Mouse (Mus musculus): ENCODE results near the gene Spint3. TPM values are rescaled to one million over a fixed set of nuclear protein-coding genes. Genes with fewer than 3 reads are reported as not detected.

Spint3 gene
- polyA plus RNA-seq, 1 experiment from 2014 or later, result not detected

DNA sequence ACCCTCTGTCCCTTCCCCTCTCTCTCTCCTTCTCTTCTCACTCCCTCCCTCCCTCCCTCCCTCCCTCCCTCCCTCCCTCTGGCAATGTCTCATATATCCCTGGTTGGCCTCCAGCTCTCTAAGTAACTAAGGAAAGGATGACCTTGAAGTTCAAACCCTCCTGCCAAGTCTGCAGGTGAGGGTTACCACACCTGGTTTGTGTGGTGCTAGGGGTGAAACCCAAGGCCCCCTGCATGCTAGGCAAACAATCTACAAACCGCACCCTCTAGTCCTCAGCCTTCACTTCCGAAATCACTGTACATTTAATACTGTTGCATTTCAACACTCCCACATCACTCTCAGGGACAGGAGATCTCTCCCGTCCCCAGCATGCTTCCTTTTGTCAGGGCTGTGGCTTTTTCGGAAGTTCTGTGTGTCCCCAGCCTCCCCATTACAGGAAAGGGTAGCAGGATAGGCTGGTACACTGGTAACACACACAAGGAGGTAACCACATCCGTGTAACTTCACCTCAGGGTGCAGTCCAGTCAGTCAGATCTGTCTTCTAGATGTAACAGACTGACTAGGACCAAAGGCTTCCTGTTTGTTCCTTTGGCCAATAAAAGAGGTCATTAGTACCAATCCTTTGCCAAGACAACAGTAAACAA is 28.7 kb downstream of the Spint3 start:
- 50% methylated on average over 5 of the region's 5 CpGs for WGBS
- Histone ChIP-seq H3K4me1 (replicated peaks) (peaks cover 3% of the 10 kb centered on the region), H3K4me3 (no peak overlapping the region), H3K27ac (no peak overlapping the region), H3K27me3 (ENCODE audit: insufficient read depth, poor library complexity, severe bottlenecking) (no peaks in the 10 kb centered on the region), H3K9me3 (no peaks in the 10 kb centered on the region), H3K36me3 (no peaks in the 10 kb centered on the region)
- DNase-seq (ENCODE audit: low spot score), result no peak

DNA sequence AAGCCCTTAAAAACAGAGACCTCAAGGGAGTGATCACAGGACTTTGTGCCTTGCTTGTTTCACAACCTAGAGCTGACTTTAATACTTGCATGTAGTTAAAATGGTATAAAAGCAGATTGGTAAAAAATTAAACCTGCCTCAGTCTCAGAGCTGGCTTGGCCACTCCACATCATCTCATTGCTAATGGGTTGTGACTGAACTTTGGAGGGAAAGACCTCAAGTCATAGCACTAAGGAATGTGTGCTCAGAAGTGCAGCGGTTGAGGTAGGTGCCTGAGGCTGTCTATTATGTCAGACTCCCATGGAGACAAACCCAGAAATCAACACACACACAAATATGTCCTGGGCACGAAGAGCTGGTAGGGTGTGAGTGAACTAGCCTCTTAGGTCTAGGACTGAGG is 29.5 kb downstream of the Spint3 start:
- 70% methylated on average over 2 of the region's 2 CpGs for WGBS
- Histone ChIP-seq H3K27ac (no peak overlapping the region), H3K27me3 (ENCODE audit: insufficient read depth, poor library complexity, severe bottlenecking) (no peaks in the 10 kb centered on the region), H3K4me3 (no peak overlapping the region), H3K9me3 (no peaks in the 10 kb centered on the region), H3K36me3 (no peaks in the 10 kb centered on the region), H3K4me1 (replicated peaks) (no peaks in the 10 kb centered on the region; the same call in 1 of the 2 replicates)
- DNase-seq (ENCODE audit: low spot score), result no peak

DNA sequence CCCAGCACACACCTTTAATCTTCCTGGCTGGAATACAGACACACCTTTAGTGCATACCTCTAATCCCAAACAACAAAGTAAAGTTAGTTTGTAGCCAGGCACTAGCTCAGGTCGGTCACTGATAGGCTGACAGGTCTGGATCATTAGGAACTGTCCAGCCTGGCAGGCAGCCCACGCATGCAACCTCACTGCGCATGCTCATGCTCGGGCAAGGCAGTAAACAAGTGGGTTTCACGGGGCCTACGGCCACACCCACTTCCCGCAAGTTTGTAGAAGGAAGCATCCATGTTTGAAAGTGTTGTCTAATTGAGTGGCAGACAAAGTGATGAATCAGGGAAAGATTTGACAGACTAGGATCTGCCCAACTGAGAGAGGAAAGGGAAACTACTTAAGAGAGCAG is 30.7 kb downstream of the Spint3 start:
- H3K36me3 ChIP-seq, result no peaks in the 10 kb centered on the region
- no peak overlapping the region for H3K4me3 ChIP-seq
- H3K27me3 ChIP-seq (ENCODE audit: insufficient read depth, poor library complexity, severe bottlenecking), result no peaks in the 10 kb centered on the region
- 90% methylated on average over 7 of the region's 7 CpGs for WGBS
- no peak for DNase-seq (ENCODE audit: low spot score)
- no peaks in the 10 kb centered on the region for H3K9me3 ChIP-seq
- no peaks in the 10 kb centered on the region; the same call in 1 of the 2 replicates for H3K4me1 ChIP-seq (replicated peaks)
- no peak overlapping the region for H3K27ac ChIP-seq

DNA sequence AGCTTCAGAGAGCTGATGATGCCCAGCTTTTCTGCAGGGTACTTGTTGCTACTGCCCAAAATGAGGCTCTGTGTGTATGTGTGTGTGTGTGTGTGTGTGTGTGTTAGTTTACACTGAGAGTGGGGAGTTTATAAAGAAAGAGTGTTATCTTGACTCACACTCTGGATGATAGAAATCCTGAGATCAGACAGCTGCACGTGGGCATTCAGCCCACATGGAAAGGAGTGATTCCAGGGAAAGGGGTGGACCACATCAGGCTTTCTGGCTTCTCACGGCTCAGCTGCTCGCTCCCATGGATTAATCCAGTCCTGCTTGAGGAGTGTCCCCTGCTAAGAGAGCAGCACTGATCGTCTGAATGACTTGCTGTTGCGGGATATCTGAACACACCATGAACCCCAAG is 31.1 kb downstream of the Spint3 start:
- 79% methylated on average over 5 of the region's 5 CpGs for WGBS
- no peak overlapping the region for H3K27ac ChIP-seq
- no peaks in the 10 kb centered on the region; the same call in 1 of the 2 replicates for H3K4me1 ChIP-seq (replicated peaks)
- H3K4me3 ChIP-seq, result no peak overlapping the region
- no peaks in the 10 kb centered on the region for H3K27me3 ChIP-seq (ENCODE audit: insufficient read depth, poor library complexity, severe bottlenecking)
- no peaks in the 10 kb centered on the region for H3K9me3 ChIP-seq
- H3K36me3 ChIP-seq, result no peaks in the 10 kb centered on the region
- no peak for DNase-seq (ENCODE audit: low spot score)

DNA sequence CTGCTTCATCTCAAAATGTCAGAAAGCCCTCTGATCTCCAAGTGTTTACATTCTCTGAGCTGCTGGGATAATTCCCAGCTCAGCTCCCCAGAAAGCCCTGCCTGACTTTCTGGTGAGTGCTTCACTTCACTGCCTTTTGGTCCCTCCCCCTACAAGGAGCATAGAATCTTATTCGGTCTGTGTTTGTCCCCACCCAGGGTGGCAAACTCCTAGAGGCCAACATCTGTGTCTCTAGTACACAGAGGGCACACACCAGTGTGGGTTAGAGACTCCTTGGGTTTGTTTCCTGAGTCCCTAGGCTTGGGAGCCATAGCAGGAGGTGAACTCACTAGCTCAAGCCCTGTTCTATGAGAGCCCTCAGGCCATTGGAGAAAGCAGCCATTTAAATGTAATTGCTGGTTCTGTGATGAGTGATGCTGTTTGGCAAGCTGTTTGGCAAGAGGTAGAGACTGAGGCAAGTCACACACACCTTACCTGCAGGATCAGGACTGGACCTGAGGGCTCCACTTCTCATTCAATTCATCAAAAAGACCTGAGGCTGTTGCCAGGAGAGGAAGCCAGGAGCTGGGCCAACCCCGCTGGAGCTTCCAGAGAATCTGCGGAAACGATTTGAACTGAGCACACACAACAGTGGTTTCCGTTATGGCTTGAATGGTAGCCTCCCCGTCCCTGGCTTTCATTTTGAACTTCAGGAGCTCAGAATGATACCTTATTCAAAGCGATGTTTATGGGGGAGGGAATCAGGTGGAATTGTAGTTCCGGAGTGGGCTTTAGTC is 32.4 kb downstream of the Spint3 start:
- no peak for DNase-seq (ENCODE audit: low spot score)
- no peaks in the 10 kb centered on the region for H3K36me3 ChIP-seq
- no peaks in the 10 kb centered on the region; the same call in 1 of the 2 replicates for H3K4me1 ChIP-seq (replicated peaks)
- H3K4me3 ChIP-seq, result no peak overlapping the region
- no peaks in the 10 kb centered on the region for H3K27me3 ChIP-seq (ENCODE audit: insufficient read depth, poor library complexity, severe bottlenecking)
- WGBS, result 49% methylated on average over 8 of the region's 8 CpGs
- H3K9me3 ChIP-seq, result no peaks in the 10 kb centered on the region
- H3K27ac ChIP-seq, result no peak overlapping the region

DNA sequence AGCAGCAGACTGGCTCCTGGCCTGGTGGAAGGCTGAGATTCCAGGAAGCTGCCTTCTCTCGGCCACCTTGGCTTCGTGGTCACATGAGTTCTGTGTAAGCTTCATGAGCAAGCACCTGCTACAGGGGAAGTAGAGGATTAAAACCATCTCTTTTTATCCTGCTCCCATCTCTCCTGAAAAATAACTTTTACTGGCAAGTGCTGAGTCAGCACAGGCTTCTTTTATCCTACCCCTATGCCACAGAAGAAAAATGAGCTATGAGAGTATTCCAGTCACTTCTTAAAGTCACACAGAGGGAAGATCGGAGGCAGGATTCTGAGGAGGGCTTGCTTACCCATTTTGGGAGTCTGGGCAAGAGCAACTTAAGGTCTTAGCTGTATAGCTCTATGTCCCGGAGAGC is 36.3 kb downstream of the Spint3 start:
- H3K27me3 ChIP-seq (ENCODE audit: insufficient read depth, poor library complexity, severe bottlenecking), result no peaks in the 10 kb centered on the region
- WGBS, result 86% methylated on average over 4 of the region's 4 CpGs
- no peak for DNase-seq (ENCODE audit: low spot score)
- no peaks in the 10 kb centered on the region for H3K9me3 ChIP-seq
- H3K4me3 ChIP-seq, result no peak overlapping the region
- H3K36me3 ChIP-seq, result no peaks in the 10 kb centered on the region
- H3K27ac ChIP-seq, result no peak overlapping the region
- no peaks in the 10 kb centered on the region; the same call in 1 of the 2 replicates for H3K4me1 ChIP-seq (replicated peaks)

DNA sequence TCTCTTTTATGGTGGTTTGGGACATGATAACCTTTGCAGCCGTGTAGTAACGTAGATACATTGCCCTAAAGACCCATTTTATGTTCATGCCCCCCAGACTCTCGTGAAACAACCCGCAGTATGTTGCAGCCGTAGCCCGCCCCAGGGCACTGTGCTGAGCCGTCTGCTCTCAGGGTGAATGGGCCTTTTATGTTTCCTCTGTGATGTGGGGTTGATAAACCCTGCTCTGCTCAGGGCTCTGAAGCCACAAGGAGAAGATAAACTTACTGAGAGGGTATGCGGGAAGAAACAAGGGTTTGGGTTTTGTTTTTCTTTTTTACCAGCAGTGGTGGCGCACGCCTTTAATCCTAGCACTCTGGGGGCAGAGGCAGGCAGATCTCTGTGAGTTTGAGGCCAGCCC is 38.9 kb downstream of the Spint3 start:
- no peaks in the 10 kb centered on the region for H3K36me3 ChIP-seq
- H3K27me3 ChIP-seq (ENCODE audit: insufficient read depth, poor library complexity, severe bottlenecking), result no peaks in the 10 kb centered on the region
- no peaks in the 10 kb centered on the region for H3K4me1 ChIP-seq (replicated peaks)
- H3K27ac ChIP-seq, result no peak overlapping the region
- no peaks in the 10 kb centered on the region for H3K9me3 ChIP-seq
- no peak for DNase-seq (ENCODE audit: low spot score)
- H3K4me3 ChIP-seq, result no peak overlapping the region
- WGBS, result 83% methylated on average over 10 of the region's 10 CpGs

DNA sequence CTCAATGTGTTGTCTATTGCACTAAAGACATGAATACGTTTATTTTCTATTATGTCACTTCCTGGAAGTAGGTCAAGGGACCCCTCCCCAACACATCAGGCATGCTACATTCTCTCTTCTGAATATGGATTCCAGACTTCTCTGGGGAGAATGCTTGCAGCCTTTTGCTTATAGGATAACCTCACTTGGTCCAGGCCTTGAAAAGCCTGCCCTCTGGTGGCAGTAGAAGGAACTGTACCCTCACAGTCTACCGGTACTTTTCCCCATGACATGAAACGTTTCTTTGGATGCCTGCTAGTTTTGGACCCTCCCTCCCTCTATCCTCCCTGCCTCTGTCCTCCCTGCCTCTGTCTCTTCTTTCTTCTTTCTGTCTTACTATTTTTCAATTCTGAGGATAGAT is 42.1 kb downstream of the Spint3 start:
- no peaks in the 10 kb centered on the region for H3K4me1 ChIP-seq (replicated peaks)
- H3K27ac ChIP-seq, result no peak overlapping the region
- H3K4me3 ChIP-seq, result no peak overlapping the region
- DNase-seq (ENCODE audit: low spot score), result peak; percentile 72
- 7% methylated on average over 3 of the region's 3 CpGs for WGBS
- peaks cover 10% of the 10 kb centered on the region for H3K9me3 ChIP-seq
- H3K36me3 ChIP-seq, result no peaks in the 10 kb centered on the region
- no peaks in the 10 kb centered on the region for H3K27me3 ChIP-seq (ENCODE audit: insufficient read depth, poor library complexity, severe bottlenecking)

DNA sequence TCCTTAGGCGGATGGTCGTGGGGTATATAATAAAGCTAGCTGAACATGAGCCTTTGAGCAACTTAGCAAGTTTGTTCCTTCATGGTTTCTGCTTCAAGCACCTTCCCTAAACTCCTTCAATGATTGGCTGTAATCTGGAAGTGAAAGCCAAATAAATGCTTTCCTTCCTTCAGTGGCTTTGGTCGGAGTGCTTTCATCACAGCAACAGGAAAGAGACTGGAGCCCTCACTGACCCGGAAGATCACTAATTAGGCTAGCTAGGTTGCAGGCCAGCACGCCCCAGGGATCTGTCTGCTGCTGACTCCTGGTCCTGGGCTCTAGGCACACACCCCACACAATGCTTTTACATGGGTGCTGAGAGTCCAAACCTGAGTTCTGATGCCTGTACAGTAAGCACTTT is 44.7 kb downstream of the Spint3 start:
- Histone ChIP-seq H3K27ac (no peak overlapping the region), H3K27me3 (ENCODE audit: insufficient read depth, poor library complexity, severe bottlenecking) (no peaks in the 10 kb centered on the region), H3K4me1 (replicated peaks) (no peaks in the 10 kb centered on the region), H3K36me3 (no peaks in the 10 kb centered on the region), H3K4me3 (no peak overlapping the region), H3K9me3 (peaks cover 13% of the 10 kb centered on the region)
- WGBS, result 72% methylated on average over 5 of the region's 5 CpGs
- no peak for DNase-seq (ENCODE audit: low spot score)

DNA sequence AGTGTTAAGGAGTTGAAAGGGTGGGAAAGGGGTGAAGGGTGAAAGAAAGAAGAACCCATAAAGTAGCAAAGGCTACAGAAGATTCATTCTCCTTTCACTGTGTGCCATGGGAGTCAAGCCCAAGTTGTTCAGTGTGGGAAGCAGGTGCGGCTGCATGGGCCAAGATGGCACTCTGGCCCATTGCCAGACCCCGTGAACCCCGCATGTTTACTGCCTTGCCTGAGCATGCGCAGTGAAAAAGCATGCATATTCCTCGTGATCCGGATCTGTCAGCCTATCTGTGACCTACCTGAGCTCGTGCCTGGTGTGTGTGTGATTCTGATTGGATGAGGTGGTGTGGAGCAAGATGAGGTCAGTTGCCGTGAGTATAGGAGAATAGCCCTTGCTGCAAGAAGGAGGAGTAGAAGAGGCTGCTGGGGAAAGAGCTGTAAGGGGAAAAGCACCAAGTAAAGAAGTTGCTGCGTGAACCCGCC is 49.9 kb downstream of the Spint3 start:
- peaks cover 15% of the 10 kb centered on the region; the same call in 1 of the 2 replicates for H3K27me3 ChIP-seq (ENCODE audit: insufficient read depth, poor library complexity, severe bottlenecking)
- no peak overlapping the region for H3K4me3 ChIP-seq
- no peak overlapping the region for H3K27ac ChIP-seq
- DNase-seq (ENCODE audit: low spot score), result no peak
- H3K9me3 ChIP-seq, result peaks cover 13% of the 10 kb centered on the region
- H3K36me3 ChIP-seq, result no peaks in the 10 kb centered on the region
- peaks cover 5% of the 10 kb centered on the region for H3K4me1 ChIP-seq (replicated peaks)
- 87% methylated on average over 10 of the region's 10 CpGs for WGBS

DNA sequence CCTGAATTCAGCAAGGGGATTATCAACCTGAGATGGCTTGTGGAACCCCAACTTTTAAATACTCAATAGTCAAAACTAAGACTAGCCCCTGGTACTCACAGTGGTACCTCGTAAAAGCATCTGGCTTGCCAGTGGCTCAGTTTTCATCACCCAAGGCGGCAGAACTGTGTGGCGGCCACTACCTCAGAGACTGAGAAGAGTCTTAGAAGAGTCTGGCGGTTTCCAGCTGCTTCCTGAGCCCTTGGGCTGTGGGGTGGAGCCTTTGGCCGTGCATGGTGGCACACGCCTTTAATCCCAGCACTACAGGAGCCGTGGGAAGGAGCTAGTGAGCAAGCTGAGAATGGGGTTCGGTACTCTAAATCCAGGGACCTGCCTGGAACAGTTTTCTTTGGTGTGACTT is 51.0 kb downstream of the Spint3 start:
- 31% methylated on average over 8 of the region's 8 CpGs for WGBS
- Histone ChIP-seq H3K4me1 (replicated peaks) (peaks cover 5% of the 10 kb centered on the region), H3K9me3 (peaks cover 13% of the 10 kb centered on the region), H3K27me3 (ENCODE audit: insufficient read depth, poor library complexity, severe bottlenecking) (peaks cover 15% of the 10 kb centered on the region; the same call in 1 of the 2 replicates), H3K36me3 (no peaks in the 10 kb centered on the region), H3K4me3 (no peak overlapping the region), H3K27ac (no peak overlapping the region)
- no peak for DNase-seq (ENCODE audit: low spot score)

DNA sequence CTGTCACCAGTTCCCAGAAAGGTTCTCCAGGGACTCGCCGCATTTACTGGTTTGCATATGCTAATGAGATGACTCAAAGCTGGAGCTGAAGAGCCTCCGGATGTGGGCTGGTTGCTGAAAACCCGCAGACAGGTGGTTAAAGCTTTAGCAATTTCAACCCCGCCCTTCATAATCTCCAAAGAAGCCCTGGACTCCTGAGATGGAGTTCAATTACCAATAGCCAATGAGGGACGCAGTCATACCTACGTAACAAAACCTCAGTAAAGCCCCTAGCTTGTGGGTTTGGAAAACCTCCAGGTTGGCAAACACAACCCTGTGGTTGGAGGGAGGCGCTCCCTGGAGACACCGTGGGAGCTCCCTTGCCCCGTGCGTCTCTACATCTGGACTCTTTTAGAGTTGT is 51.4 kb downstream of the Spint3 start:
- Histone ChIP-seq H3K9me3 (peaks cover 10% of the 10 kb centered on the region), H3K4me3 (no peak overlapping the region)
- WGBS, result 18% methylated on average over 11 of the region's 11 CpGs

DNA sequence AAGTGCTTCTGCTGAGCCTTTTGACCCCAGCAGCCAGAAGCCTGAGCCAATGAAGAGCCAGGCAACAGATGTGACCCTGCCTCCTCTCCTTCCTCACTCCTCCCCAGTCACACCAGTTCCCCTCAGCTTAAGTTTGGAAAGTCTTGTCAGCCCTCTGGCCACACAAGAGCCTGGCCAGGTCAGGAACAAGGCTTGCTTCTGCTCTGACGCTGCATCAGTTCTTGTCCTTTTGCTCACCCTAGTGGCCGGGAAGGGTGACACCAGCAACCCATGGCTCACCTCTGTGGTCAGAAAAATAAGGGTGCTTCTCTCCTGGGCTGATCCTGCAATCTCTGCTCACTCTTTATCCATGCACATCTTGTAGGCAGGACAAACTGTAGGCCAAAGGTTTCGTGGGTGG is 52.5 kb downstream of the Spint3 start:
- 16% methylated on average over 3 of the region's 3 CpGs for WGBS
- no peak overlapping the region for H3K27ac ChIP-seq
- 0 out of 2 replicates have a peak, but pooled peaks cover 4% of the 10 kb centered on the region for H3K9me3 ChIP-seq
- DNase-seq (ENCODE audit: low spot score), result peak; percentile 50
- no peaks in the 10 kb centered on the region for H3K36me3 ChIP-seq
- peaks cover 15% of the 10 kb centered on the region; the same call in 1 of the 2 replicates for H3K27me3 ChIP-seq (ENCODE audit: insufficient read depth, poor library complexity, severe bottlenecking)
- no peak overlapping the region for H3K4me3 ChIP-seq
- H3K4me1 ChIP-seq (replicated peaks), result peaks cover 5% of the 10 kb centered on the region

More for the DNA sequence above, 51.4 kb downstream of the Spint3 start:
- Histone ChIP-seq H3K4me1 (replicated peaks) (peaks cover 5% of the 10 kb centered on the region), H3K36me3 (no peaks in the 10 kb centered on the region), H3K27me3 (ENCODE audit: insufficient read depth, poor library complexity, severe bottlenecking) (peaks cover 15% of the 10 kb centered on the region; the same call in 1 of the 2 replicates), H3K27ac (no peak overlapping the region)
- DNase-seq (ENCODE audit: low spot score), result no peak
